Mouse (Mus musculus): Measurements from ENCODE around the gene Frmd4a.

Gene Frmd4a

DNA sequence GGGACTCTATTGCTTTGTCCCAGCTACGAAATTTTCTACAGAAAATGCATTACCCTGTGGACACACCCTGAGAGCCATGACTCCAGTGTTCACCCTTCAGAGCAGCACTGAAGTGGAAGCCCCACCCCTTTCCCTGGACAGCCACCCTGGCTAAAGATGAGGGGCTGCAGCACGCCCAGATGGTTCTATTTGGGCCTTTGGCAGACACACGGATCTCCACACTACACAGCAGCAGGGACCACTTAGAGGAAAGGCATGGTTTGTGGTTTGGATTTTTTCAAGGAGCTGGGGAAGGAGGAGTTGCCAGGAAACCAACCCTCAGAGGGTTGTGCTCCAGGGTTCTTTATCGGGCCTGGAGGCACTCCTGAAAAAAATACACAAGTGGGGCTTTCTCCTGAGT, 539.9 kb downstream of the Frmd4a start:
- no peak for DNase-seq (ENCODE audit: low read depth)

DNA sequence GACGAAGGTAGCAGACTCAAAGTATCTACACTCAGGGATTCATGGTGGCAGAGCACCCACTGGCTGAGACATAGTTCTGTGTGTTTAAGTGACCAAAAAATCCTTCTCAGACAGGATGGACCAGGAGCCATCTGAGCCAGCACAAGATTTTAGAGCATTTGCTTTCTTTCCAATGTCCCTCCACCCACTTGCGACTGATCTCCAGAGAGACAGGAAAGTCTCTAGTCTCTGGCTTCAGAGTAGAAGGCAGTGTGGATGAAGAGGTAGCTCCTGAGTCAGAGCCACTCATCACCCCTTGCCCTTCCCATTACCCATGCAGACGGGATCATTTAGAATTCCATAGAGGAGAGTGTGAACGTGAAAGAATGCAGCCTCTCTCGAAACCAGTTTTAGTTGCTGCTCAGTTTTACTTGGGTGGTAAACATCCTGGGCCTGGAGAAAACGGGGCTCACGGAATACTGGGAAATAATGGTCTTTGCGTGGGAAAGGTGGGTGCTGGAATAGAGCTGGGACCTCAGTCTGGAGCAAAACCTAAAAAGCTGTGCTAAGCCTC, 541.2 kb downstream of the Frmd4a start:
- peak; percentile 6 for DNase-seq (ENCODE audit: low read depth)

DNA sequence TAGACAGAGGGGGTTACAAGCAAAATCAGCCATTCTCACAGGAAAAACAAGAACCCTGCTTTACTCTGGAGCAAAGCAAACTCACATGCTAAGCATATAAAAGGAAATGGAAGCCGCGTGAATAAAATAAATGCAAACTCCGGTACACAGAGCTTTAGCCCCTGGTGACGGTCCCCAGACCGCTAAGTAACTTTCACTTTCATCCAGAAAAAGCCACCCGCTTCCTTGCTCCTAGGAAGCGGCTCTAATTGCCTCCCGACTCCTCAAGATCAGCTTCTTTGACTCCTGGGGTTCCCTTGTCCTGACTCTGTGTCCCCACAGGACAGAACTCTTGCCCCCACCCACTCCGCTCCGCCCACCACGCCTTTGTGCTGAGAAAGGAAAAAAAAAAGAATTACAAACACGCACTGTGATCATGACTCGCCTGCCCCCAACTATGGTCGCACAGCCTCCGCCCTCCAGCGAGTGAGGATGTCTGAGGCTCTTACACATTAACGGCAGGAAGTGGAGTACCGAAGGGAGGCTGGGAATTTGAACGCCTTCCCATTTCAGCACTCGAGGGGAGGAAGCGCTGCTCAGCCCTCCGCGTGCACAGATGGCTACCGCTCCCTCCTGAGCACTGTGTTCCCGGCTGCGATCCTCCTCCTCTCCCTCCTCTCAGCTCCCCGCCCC, 541.8 kb downstream of the Frmd4a start:
- peak; percentile 54 for DNase-seq (ENCODE audit: low read depth)

DNA sequence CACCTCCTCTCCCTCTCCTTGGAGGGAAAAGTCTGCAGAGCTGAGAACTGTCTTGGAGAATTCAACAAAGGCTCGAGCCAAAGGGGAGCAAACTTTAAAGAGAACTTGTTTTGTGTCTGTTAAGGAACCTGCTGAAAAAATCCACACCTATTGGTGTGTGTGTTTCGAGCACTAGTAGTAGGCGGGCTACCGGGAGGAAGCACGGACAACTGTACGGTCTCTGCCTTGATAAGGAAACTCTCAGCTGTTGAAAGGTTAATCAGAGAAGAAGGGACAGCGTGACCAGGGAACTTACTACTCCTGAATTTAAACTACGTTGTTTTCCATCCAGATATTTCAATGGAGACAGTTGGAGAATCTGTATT, 542.3 kb downstream of the Frmd4a start:
- DNase-seq (ENCODE audit: low read depth), result peak; percentile 42

DNA sequence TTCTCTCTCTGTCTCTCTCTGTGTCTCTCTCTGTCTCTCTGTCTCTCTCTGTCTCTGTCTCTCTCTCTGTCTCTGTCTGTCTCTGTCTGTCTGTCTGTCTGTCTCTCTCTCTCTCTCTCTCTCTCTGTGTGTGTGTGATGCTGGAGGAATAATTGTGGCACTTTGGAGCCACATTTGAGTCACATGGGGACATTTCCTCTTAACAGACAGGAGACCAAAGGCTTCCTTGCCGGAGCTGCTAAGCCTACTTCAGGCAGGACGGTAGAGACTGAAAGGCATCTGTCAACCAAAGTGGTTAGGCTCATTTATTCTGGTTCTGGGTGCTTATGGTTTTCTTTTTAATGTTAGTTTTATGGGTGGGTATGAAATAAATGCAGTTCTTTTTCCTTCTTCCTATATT, 543.0 kb downstream of the Frmd4a start:
- DNase-seq (ENCODE audit: low read depth), result peak; percentile 7

DNA sequence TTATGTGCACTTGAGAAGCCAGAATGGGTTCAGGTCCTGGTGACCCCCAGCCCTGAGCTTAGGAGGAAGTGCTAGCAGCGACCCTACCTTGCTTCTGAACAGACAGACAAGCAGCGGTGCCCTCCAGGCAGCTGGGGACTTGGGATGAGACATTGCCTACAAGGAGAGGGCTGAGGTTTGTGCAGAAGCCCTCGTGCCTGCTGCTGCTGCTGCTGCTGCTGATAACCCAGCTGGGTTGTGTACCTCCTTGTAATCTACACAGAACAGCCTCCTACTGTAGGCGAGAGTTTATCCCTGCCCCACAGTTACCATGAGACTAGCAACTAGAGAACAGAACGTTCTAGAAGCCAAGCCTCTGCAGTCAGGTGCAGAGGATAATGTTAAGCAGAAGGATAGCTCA, 543.7 kb downstream of the Frmd4a start:
- DNase-seq (ENCODE audit: low read depth), result no peak

DNA sequence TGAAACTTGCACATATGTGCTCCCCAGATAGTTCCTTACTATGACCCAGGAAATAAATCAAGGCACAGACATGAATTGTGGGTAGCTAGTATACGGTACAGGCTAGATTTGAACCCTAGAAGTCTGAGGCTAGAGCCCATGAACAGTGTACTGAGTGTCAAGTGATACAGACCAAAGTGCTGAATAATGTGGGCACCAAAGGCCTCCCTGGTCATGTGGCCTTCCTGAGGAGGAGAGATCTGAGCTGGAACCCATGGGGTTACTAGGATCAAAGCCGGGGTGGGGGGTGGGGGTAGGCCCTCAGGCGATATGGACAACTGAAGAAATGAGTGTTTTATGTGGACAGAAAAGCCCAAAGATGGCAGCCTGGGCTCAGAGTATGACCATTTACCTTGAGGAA, 544.9 kb downstream of the Frmd4a start:
- no peak for DNase-seq (ENCODE audit: low read depth)

DNA sequence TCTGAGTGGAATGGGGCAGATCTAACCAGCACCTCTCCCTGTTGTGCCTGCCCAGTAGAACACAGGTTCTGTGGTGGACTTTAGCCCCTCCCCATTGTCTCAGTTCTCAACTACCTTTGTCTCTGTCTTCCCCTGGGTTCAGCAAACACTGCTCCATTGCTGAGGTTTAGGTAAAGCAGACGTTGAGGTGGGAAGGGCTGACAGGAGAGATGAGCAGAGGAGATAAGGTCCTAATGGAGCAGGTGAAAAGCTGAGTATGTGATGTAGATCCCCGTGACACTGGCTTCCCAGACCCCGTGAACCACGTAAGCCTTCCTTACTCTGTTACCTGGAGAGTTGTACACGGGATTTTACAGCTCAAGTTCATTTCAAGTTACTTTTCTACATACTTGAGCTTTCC, 545.3 kb downstream of the Frmd4a start:
- no peak for DNase-seq (ENCODE audit: low read depth)

DNA sequence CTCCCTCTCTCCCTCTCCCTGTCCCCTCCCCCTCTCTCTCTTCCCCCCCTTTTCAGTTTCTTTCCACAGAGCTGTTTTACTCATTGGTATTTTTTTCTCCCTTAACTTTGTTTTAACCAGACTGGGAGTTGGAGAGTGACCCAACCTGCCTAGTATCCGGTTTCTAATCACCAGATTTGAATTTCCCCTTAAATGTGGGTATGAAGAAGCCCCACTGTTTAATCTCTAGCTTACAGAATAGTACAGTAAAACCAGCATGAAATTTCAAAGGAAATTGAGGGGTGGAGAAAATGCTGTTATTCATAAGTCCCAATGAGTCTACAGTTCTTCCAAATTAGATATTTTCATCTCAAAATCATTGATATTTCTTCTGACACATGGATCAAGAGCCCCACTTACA, 545.8 kb downstream of the Frmd4a start:
- no peak for DNase-seq (ENCODE audit: low read depth)

DNA sequence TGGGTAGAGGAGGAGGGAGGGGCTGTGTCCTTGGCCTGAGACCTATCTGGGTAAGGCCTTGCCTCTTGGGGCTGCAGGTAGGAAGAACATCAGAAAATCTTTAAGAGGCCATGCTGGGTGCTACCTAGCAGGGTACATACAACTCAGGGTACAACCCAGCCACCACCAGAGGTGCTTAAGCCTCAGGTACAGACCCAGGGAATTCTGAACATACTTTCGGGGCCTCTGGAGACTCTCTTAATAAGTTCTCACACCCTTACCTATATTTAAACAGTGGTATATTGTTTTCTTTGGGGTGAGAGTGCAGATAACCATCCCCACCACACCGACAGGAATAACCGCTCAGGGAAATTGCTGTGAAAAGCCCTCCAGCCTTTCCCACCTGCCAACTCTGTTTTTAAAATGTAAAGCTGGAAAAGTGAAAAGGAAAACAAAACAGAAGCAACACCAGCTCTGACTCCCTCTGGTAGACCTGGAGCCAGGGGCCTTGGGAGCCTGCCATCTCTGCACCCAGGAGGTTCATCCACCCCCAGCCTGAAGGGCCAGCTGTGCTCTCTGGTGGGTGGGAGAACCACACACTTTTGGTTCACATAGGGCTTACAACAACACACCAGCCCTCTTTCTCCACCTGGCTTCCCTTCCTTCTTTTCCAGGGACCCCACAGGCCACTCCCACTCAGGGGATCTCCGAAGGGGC, 548.9 kb downstream of the Frmd4a start:
- no peak for DNase-seq (ENCODE audit: low read depth)

DNA sequence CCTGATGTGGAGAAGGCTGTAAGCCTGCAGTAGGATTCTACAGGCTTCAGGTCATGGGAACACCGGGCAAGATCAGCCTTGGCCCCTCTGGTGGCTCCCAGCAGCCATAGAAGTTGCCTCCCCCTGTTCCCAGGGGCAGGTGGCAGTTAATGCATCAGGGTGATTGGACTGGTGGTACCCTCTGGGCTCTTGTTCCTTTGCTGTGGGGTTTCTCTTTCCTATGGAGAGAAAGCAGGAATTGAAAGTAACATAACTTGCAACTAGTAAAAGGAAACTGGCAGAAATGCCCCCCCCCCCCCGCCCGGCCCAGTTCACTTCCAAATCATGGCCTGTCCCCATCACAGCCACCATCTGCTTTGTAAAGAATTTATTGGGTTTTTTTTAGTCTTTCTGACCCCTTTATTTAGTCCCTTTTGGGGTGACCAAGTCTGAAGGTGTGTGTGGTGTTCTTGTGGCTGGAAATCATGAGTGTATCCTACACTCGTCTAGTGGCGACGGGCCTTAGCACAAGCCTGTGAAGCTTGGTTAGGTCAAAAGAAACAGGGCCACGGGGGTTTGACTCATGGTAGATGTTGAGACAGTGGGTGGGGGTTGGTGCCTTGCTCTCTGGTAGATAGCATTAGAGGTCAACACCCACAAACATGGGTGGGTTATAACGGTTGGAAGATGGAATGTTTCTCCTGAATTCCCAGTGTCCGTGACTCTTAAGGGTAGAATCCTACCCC, 549.6 kb downstream of the Frmd4a start:
- no peak for DNase-seq (ENCODE audit: low read depth)

DNA sequence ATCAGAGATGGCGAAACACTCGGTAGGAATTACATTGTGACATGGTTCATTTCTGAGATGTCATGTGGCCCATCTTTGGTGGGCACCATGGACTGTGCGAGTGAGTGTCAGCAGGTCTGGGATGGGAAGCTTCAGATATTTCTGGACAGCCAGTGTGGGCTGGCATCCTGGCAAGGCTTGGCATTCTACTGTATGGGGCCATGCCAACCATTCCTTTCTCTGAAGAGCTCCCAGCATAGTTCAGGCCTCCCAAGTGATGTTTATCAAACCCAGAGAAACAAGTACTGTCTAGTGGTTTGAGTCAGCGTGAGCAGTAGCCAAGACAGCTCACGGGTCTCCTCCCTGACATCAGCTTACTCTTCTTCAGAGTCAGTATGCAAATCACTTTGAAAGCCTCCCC, 551.5 kb downstream of the Frmd4a start:
- DNase-seq (ENCODE audit: low read depth), result no peak

DNA sequence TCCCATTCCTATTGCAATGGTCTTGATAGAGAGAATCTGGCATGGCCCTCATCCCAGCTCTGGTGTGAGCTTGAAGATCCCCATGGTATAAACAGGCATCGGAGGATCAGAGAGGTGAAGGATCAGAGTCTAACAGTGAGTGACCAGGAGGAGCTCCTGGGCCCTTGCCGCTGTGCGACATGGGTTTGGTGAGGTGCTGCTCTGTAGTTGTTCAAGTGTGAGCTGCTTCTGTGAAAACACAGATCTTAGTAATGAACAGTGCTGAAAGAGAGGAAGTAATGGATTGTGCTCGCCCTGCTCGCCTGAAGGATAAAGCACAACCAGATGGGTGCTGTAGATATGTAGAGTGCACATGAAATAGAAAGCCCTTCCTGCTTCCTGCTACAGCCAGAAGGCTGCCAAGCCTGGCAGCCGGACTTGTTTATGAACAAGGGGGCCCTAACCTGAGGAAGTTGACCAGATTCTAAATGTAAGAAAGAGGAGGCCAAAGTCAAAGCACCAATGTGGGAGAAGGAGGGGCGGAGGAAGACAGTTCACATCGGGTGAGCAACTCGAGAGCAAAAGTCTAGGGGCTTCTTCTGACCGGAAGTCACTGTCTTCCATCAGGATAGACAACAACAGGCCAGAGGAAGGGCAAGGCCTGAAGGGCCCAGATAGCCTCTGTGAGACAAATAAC, 552.8 kb downstream of the Frmd4a start:
- no peak for DNase-seq (ENCODE audit: low read depth)

DNA sequence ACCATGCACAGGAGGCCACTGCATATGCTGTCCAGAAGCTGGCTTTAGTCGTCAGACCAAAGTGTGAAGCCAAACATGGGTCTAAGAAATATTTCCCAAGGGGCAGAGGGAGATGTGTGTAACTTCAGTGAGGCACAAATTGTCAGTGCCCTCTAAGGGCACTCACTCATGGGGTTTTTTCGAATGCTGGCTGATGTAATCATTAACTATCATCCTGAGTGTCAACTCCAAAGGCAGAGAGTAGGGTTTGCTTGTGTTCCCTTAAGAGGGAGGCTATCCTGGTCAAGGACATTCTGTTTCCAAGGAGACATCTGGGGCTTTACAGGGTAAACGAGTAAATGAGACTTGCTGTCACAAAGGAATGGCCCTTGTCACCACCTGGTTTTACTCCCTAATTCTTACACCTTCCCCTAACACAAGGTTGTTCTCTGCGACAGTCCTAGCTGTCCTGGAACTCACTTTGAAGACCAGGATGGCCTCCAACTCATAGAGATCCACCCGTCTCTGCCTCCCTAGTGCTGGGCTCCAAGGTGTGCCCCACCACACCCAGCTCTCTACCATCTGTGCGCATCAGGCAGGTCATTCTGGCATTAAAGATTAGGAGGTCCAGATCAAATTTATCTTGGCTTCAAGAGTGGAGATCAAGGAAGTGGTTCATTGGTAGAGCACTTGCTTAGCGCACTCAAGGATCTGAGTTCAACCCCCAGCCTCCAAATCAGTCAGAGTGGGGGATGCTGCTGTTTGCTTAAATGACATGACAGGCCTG, 555.2 kb downstream of the Frmd4a start:
- DNase-seq (ENCODE audit: low read depth), result no peak

DNA sequence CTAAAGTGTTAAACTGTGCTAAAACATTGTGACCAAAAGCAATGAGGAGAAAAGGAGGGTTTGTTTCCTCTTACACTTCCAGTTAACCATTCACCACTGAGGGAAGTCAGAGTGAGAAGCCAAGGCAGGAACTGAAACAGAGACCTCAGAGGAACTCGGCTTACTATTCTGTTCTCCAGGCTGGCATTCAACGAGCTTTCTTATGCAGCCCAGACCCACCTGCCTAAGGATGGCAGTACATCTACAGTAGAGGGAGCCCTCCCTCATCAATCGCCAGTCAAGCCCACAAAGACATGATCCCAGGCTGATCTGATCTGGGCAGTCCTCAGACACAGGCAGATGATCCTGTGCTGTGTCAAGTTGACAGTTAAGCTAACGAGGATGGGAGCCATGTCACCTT, 555.9 kb downstream of the Frmd4a start:
- DNase-seq (ENCODE audit: low read depth), result no peak

DNA sequence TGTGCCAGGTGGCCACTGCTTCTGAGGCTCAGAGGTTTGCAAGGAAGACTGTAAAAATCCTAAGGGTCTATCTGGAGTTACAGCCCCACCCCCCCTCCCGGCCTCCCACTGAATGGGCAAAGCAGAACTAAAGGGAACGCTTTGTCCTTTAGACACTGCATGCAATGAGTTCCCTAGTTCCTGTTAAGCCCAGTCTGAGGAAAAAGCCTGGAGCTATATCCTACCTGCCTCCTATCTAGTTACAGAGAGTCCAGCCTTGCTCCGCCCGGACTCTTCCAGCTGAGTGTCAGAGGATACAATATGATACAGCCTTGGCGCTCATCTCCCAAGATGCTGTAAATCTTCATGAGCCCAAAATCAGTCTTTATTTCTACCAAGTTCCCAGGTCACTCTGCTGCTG, 556.7 kb downstream of the Frmd4a start:
- DNase-seq (ENCODE audit: low read depth), result no peak

DNA sequence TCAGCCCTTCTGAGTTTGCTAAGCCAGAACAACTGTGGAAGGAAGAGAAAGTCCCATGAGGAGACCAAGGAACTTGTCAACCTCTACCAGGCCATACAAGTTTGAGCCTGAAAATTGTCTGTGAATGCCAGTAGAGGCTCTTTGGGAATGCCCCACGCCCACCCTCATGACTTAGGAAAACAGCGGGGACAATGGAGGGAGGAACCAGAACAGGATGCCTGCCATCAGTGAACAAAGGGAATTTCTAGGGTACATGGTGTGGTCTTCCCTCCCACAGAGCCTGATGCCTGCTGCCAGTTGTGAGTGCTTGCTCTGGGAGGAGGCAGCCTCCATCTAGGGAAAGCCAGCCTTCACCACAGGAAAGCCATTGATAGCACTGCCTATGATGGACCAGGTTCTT, 557.6 kb downstream of the Frmd4a start:
- DNase-seq (ENCODE audit: low read depth), result no peak

DNA sequence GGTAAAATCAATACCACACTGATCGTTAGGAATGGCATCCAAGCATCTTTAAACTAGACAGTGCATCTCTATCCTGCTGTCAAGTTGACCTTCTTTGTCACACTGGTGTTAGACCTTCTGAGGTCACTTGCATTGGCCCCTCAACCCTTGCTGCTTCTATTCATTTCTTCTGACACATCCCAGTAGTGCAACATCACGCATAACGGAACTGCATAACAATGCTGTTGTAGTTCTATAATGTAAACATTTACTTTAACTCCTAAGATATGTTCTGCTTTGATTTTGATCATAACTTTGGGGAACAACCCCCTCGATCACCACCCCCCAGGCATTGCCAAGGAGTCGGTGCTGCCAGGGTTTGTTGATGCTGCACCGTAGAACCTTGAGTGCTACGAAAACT, 558.5 kb downstream of the Frmd4a start:
- no peak for DNase-seq (ENCODE audit: low read depth)

DNA sequence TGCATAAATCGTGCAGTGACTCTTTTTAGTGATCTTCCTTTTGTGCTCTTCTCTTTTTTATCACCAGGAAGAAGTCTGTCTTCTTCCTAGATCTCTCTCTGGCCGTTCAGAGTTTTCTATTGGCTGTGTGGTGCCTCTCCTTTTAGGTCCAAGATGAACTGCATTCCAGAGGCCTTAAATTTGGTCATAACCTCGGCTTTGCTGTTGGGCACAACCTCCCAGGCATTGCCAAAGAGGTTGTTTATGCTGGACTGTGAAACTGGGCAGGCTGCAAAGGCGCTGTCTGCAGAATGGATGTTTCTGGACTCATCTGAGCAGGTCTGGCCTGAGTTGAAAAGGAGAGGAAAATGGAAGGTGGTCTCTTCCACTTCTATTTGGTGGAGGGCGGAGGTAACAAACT, 560.8 kb downstream of the Frmd4a start:
- no peak for DNase-seq (ENCODE audit: low read depth)

DNA sequence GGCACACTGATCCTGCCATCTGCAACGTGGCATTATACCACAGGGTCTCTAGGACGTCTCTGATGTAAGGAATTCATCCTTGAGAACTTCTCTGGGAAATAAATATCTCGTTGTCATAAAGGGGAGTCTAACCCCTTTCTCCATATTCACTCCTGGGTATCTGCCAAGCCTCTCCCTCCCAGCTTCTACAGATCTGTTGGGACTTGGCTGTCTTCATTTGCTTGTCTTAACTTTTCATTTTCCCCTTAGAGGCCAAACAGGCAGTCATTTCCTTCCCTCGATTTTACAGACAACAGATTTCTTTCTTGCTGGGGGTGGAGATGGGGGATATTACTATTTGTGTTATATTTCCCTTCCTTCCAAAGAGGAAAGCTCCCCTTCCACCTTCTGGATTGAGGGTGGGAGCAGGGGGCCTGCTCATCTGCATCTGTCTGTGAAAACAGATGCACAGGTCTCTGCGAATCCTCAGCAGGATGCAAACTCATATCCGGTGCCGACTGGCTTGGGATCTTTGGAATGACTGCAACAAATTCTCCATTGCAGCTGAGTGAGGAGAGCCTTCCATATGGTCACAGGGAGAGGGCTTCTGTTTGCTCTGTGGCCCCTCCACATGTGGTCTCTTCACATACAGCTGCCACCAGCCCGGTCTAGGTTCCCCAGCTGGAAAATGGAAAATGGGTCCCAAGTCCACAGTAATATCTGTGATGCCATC, 562.0 kb downstream of the Frmd4a start:
- no peak for DNase-seq (ENCODE audit: low read depth)

DNA sequence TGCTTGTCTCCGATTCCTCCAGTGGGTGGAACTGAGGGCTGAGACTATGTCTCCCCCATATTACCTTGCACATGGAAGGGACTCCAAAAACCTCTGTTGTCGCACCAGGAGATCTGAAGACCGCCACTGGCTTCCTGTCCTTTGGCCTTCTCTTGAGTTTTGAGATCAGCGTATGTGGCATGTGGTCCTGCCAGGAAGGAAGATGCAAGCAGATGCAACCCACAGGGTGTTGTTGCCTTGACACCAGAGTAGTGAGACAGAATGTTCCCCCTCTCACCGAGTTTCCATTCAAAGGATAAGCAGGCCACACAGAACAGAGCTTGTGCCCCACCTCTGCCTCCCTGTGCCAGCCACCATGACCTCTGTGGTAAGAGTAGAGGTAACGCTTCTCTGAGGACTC, 563.1 kb downstream of the Frmd4a start:
- no peak for DNase-seq (ENCODE audit: low read depth)

All from induced T-regulatory cell, adult 2 months (primary cell).